Mouse (Mus musculus): ENCODE measurements around the gene Arel1.

Gene Arel1

GRCm38 (mm10) chr12:84947894-84948583 lies 22.7 kb downstream of the Arel1 start:
- DNase-seq, result no peak

DNA sequence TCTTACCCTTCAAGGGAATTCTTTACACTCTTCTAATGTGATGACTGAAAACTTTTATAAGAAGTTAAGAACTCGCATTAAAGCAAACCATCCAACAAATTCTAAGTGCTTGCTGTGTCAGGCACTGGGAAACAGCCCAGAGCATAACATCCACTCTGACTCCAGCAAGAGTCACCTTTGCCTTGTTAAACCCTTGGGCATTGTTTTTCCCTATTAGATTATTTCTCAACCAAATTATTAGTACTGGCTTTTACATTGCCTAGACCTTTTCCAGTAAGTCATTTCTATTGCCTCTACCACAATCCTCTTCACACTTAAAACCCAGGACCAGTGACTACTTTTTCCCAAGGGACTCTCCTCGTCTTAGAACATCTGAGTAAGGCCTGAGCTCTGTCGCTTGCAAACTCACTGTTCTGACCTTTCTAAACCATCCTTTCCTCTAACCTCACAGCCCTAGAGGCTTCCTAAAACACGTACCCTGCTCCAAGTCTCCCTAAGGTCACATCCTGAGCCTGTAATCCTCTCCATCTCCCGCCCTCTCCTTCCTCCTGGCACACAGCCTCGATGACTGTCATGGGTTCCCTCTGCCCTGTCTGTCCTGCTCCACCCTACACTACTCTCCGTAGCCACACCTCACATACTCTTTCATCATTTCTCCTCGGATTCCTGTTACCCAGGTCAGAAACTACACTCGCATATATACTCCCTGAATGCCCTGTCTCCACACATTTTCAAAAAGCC lies 25.7 kb downstream of the Arel1 start:
- no peak for DNase-seq

- no peak for DNase-seq
These were observed 26.4 kb downstream of the Arel1 start for GRCm38 (mm10) chr12:84944150-84944812.

DNA sequence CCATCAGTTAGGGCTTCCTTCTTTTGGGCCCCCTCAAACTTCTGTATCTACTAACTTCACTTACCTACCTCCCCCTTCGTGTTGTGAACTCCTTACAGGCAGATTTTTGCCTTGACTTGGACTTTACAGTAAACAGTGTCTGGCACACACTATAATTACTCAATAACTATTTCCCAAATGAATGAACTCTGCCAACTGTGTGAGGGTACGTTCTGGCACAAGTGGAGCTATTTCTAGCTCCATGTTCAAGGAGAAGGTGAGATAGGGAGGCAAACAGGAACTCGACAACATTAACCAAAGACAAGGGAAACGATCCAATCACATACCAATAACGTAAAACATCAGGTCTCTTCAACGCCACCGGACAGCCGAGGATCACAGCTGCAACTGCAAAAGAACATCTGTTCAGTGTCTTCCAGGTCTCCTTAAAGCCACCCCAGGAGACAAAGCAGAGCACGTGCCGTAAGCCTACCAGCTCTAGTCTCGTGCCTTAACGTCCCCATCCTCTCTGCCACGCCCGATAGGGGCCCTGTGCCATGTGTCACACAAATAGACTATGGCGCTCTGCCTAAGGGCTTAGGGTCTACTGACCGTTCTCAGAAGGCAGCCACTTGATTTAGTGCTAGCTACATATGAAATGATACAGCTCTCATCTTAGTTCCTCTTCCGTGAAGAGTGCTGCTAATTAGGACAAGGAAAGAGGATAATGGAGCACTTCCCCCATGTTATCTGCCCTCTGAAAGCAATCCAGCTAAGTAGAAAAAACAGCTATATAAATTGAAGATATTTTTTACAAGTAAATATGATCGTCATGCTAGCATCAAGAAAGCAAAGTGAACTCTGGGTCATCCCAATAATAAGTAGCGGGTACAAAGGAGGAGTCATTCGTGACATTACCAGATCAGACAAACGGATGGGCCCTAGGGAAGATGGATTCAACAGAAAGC lies 27.4 kb downstream of the Arel1 start:
- DNase-seq, result no peak

DNA sequence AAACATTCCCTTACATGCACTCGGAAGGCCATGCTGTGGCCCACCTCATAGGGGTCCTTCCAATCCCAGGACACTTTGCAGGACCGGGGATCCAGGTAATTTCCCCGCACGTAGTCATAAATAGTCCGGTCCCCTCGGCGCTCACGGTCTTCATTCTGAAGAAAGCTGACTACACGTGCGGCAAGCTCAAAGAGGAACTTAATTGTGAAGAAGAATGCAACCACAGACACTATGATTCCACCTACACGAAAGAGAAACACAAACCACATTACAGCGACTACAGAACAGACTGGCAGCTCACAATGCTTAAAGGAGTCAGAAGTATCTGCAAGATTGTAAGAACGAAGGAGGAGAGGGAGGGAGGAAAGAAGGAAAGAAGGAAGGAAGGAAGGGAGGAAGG lies 29.0 kb downstream of the Arel1 start:
- DNase-seq, result peak; percentile 7

DNA sequence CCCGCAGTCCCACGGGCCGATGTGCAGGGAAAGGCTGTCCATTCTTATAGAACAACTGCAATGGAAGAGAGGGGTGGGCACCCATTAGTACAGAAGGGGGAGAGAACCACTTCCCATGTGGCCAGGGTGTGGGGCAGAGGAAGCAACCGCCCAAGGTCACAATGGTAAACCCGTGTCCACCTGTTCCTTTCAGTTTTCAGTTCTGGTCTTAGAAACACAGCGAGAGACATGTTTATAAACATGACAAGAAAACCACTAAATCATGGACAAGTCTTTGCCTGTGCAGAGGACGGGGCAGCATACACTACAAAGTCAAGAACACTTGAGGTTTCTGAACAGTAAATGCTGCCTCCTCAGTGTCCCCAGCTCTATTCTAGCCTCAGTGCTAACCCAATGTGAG lies 30.4 kb downstream of the Arel1 start:
- no peak for DNase-seq

- no peak for DNase-seq
These were observed 31.6 kb downstream of the Arel1 start for GRCm38 (mm10) chr12:84939117-84939516.

- no peak for DNase-seq
These were observed 35.4 kb downstream of the Arel1 start for GRCm38 (mm10) chr12:84935343-84935742.

DNA sequence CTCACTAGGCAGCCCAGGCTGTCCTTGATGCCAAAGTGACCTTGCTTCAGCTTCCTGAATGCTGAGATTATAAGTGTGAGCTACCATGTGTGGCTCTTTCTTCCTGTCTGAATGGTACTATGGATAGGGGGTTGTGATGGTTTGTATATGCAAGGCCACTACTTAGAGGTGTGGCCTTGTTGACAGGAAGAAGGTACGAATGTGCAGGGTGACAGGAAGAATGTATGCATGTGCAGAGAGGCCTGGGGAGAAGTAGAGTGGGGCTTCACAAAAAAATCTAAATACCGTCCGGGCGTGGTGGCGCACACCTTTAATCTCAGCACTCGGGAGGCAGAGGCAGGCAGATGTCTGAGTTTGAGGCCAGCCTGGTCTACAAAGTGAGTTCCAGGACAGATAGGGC lies 38.5 kb downstream of the Arel1 start:
- DNase-seq, result no peak

- no peak for DNase-seq
These were observed 44.2 kb downstream of the Arel1 start for GRCm38 (mm10) chr12:84926542-84926941.

DNA sequence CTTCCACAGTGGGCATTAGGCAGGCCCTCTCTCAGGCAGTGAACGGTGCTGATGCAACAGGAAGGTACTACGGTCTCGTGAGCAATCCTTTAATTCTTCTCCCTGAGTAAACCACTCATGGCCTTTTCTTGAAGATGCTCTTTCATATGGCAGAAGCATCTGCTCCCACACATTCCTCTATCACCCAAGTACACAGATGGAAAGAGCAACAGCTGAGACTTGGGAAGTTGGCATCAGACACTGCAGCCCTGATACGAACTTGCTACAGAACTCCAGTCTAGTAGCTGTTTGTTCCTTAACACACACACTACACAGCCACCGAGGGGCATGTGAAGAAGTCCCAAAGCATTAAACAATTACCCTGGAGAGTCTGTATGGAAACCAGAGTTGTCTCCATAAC lies 46.4 kb downstream of the Arel1 start:
- no peak for DNase-seq

GRCm38 (mm10) chr12:84921881-84922419 lies 48.8 kb downstream of the Arel1 start:
- no peak for DNase-seq

DNA sequence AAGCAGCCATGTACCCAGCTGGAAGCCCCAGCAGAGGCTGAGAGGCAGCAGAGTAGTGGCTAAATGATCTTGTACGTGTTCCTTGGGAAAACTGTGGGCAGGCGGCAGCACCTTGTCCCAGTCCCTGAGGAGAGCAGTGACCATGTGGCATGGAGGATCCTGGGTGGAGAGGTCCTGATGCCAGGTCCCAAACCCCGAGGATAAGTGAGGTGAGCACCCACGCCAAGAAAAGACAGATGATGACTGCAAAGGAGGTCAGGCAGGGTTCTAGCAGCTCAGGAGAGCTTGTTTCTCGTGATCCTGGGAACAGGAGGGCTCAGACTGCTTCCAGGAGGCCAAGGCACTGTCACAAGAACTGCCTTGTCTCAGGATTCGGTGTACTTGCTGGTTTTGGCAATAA lies 51.9 kb downstream of the Arel1 start:
- DNase-seq, result no peak

GRCm38 (mm10) chr12:84917799-84918198 lies 52.9 kb downstream of the Arel1 start:
- DNase-seq, result no peak

DNA sequence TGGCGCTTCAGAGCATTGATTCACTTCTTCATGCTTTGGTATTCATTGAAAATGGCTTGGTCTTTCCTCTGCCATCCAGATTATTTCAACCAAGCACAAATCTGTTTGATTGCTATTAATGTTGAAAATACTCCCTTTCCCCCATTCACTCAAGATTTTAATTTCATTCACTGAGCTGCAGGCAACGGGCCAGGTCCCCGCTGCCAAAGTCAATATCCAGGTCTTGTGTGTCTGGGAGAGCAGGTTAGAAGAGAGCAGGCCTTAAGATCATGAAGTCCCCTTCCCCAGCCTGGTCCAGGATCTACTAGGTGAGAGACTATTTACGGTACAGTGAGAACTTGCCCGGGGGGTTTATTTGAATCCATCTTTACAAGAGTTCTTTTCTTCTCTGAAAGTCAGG lies 55.7 kb downstream of the Arel1 start:
- DNase-seq, result no peak

DNA sequence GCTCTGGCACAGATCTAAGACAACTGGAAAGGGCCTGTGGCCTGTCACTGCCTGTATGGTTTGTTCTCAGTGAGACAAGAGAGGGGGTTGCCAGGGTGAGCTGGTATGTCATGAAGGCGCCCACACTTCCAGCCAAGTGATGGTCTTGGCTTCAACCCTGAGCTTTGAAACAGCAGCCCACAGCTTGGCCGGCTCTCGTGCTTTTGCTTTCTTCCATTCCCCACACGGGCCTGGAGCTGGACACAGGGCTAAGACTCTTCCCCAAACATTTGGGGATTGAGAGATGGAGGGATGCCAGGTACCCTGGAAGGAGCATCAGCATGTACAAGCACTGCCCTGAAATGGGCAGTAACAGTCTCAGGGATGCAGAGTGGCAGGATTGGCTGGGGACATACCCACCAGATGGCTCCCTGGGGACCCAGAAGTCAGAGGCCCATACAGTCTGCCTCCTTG lies 58.0 kb downstream of the Arel1 start:
- DNase-seq, result no peak

DNA sequence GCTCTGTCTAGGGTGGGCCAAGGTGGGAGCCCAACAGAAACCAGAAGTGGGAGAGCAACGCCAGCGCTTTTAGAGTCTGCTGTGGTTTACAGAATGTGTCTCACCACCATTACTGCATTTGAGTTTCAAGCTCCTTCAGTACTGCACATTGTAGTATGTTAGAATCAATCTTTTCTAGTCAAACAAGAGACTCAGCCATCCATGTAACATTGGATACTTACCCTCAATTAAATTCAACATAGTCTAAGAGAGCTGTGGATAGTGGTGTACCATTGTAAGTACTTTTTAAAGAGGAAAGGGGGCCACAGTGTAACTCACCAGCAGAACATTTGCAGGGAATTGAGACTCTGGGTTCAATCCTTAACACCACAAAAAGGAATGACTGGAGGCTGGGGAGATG lies 59.1 kb downstream of the Arel1 start:
- DNase-seq, result no peak

DNA sequence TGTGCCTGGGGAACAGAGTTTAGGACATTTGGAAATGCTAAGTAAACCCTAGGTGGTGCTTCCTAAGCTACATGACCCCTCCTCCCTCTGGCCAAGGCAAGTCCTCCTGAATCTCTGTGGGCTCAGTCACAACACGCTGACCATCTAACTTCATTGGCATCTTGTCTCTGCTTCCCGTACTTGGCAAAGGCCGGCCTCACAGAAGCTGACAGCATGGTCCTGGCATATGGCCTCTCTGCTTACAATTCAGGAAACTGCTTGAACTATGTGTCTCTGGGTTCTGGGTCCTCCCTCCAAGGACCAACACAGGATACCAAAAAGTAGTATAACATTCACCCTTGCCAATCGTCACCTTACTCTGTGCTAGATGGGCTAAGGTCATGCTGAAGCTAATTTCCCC lies 60.6 kb downstream of the Arel1 start:
- no peak for DNase-seq

DNA sequence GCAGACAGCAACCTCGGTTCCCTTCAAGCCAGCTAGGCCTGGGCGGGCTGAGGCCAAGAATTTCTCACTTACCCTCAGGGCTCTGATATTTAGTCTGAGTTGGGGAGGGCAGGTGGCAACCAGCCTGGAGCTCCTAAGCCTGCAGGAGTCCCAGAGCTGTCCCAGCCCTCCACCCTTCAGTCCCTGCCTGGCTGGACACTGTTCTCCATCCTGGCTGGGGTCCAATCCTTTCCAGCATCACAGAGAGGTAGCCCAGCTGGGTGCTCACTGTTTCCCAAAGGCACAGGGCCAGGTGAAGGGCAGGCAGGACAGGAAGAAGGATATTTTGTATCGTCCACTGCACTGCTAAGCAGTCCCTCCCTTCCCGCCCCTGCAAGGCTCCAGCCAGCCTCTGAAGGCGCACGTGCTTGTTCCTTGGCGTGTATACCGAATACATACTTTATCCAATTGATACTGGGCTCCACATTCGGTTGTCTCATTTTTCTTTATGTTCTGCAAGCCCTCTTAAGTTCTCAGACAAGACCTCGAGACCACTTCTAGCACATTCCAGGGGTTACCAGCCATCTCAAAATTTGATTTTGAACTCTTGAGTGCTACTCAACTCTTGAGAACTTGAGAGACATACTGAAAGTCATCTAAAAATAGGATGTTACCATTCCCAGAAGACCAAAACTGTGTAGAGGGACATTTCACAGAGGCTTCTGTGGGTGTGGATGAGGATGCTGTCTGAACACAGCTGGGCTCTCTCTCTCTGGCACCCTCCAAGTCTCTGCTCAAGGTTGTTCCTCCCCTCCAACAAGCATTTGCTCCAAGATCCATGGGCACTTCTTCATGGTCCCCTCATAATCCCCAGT lies 62.8 kb downstream of the Arel1 start:
- no peak for DNase-seq

GRCm38 (mm10) chr12:84907024-84907626 lies 63.6 kb downstream of the Arel1 start:
- no peak for DNase-seq

GRCm38 (mm10) chr12:84904399-84904798 lies 66.3 kb downstream of the Arel1 start:
- DNase-seq, result no peak
